Mouse (Mus musculus) A20 (cell line): Measurements from ENCODE around the gene Ctcfl.
A peak's percentile ranks its signal among the peaks of the same experiment; 100 is the strongest.

Experiments
- DNase-seq: peaks from one replicate; pipeline ENCODE4 v3.0.0-alpha.2; 2011; ENCODE audit warnings: low read depth, low spot score

Ctcfl gene

GRCm38 (mm10) chr2:173119023-173119944 is at the start of gene Ctcfl:
Gene Ctcfl (minus strand): TSS chr2:173119525.
- DNase-seq: no peak

- DNase-seq: no peak
These were observed 49.1 kb upstream of the Ctcfl start for GRCm38 (mm10) chr2:173168411-173168851.

DNA sequence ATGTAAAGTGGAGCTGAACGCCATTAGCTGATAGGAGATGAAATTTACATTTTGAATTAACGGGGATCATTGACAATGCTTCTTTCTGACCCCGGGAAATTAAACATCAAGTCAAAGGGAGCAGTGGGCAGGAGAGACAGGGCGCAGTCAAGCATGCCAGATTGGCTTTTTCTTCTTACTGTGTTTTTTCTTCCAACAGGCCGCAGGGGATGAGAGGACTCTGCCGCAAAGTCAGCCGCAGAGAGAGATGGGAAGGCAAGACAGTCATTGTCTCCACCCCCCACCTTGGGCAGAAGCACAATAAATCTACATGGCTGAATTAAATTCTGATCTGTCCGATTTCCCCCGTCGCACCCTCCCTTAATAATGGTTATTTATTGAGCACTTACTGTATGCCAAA is 46.0 kb upstream of the Ctcfl start:
- no peak for DNase-seq

DNA sequence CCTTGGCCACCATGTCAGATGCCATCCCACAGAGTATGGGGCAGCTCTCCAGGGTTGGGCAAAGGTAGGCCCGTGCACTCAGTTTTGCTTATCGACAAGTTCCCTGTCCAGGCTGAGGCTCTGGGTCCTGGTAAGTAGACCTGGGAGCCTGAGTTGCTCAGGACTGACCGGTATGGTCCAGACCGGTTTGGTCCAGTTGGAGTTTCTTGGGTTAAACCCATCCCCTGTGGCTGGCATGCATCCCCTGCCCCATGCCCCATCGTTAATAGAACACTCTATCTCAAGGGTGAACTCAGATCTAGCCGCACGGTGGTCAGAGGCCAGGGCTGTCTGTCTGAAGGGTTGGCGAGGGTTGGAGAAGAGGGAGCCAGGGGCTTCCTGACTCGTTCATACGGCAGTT is 45.6 kb upstream of the Ctcfl start:
- DNase-seq: no peak

- DNase-seq: peak; percentile 41
These were observed 45.0 kb upstream of the Ctcfl start for GRCm38 (mm10) chr2:173164358-173164757.

DNA sequence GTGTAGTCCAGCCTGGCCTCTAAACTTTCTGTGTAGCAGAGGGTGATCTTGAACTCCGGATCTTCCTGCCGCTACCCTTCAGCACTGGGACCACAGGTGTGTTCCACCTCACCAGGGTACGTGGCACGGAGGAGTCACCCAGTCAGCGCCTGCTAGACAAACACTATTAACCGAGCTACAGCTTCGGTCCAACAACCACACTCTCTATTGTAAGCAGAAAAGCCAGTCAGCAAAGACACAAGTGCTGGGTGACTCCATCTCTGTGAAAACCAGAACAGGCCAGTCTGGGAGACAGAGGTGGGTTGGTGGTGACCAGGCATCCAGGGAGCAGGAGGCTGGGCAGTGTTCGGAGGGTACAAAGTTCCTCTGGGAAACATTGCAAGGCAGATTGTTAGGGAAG is 44.1 kb upstream of the Ctcfl start:
- DNase-seq: no peak

DNA sequence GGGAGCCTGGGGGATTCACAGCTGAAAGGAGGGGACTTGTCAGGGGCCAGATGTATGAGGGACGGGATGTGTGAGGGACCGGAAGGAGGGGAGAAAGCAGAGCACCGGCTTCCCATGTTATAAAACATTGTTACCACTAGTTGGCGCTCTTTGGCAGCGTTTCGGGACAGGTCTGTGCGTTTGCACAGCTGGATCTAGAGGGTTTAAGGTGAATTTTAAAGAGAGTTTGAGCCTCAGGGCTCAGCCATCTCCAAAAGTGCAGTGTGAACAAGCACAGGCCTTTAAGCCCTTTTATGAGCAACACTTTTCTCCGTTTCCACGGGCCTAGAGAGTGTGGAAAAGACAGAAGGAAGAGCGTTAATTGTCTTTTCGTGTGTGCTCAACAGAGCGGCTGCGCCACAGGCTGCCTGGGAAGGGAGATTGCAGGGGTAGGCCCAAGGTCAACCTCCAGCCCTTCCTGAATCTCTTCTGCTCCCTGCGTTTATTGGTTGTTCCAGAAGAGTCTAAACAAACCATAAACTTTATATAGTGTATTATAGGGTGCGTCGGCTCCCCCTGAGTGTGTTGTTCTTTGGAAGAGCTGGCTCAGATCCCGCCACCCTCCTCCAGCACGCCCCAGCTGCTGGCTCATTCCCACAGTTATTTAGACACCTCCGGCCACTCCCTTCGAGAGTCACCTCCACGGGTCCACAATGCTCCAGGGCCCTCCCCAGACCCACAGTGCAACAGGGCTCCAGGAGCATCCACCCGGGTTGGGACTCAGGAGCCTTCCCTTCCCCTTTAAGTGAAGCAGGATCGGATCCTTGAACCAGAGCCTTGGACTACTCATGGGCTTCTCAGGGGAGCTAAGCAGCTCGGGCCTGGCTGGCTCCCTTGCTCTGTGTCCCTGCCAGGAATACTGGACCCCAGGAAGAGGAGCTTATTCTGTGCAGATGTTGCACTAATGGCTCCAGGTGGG is 40.3 kb upstream of the Ctcfl start:
- peak; percentile 93 for DNase-seq

DNA sequence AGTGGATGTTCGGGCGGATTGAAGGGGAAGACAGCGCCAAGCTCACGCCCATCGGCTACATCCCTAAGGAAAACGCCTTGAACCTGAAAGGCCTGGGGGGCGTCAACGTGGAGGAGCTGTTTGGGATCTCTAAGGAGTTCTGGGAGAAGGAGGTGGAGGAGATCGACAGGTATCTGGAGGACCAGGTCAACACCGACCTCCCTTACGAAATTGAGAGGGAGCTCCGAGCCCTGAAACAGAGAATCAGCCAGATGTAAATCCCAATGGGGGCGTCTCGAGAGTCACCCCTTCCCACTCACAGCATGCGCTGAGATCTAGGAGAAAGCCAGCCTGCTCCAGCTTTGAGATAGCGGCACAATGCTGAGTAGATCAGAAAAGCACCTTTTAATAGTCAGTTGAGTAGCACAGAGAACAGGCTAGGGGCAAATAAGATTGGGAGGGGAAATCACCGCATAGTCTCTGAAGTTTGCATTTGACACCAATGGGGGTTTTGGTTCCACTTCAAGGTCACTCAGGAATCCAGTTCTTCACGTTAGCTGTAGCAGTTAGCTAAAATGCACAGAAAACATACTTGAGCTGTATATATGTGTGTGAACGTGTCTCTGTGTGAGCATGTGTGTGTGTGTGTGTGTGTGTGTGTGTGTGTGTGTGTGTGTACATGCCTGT is 39.2 kb upstream of the Ctcfl start:
- peak; percentile 80 for DNase-seq

- peak; percentile 59 for DNase-seq
These were observed 38.5 kb upstream of the Ctcfl start for GRCm38 (mm10) chr2:173157871-173158270.

DNA sequence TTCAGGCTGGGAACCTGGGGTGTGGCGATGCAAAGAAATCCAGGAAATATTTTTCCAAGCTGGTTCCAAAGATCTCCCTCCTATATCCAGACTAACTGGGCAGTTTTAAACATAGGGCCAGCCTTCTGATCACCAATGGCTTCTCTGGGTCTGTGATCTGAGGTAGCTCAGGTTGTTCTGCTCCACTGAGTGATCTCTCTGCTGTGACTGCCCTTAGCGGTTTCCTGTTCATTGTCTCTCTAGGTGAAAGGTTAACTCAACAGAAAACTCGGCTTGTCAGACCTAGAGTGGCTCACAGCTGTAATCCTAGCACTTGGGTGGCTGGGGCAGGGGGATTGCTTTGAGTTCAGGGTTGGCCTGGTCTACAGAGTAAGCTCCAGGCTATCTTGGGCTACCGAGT is 38.1 kb upstream of the Ctcfl start:
- DNase-seq: peak; percentile 75

- no peak for DNase-seq
These were observed 37.6 kb upstream of the Ctcfl start for GRCm38 (mm10) chr2:173156923-173157322.

- DNase-seq: no peak
These were observed 36.6 kb upstream of the Ctcfl start for GRCm38 (mm10) chr2:173155907-173156306.

GRCm38 (mm10) chr2:173154962-173155361 is 35.6 kb upstream of the Ctcfl start:
- DNase-seq: no peak

DNA sequence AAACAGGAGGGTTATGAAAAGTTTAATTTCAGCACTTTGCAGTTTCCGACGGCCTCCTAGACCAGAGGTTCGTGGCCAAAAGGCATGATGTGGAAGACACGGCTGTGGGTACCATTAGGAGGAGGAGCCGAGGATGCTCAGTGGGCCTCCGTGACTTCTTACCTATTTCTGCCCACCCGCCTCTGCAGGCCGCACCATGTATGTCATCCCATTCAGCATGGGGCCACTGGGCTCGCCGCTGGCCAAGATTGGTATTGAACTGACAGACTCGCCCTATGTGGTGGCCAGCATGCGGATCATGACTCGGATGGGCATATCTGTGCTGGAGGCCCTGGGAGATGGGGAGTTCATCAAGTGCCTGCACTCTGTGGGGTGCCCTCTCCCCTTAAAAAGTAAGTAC is 35.2 kb upstream of the Ctcfl start:
- DNase-seq: no peak

DNA sequence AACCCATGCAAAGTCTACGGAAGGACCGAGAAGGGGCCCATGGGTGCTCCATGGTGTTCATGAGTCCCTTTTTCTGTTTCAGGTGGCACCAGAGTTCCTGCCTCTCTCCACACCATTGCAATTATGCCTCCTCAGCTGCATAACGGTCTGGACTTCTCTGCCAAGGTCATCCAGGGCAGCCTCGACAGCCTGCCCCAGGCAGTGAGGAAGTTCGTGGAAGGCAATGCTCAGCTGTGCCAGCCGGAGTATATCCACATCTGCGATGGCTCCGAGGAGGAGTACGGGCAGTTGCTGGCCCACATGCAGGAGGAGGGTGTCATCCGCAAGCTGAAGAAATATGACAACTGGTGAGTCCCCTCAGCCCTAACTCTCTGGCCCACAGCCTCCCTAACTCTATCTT is 33.9 kb upstream of the Ctcfl start:
- DNase-seq: no peak

DNA sequence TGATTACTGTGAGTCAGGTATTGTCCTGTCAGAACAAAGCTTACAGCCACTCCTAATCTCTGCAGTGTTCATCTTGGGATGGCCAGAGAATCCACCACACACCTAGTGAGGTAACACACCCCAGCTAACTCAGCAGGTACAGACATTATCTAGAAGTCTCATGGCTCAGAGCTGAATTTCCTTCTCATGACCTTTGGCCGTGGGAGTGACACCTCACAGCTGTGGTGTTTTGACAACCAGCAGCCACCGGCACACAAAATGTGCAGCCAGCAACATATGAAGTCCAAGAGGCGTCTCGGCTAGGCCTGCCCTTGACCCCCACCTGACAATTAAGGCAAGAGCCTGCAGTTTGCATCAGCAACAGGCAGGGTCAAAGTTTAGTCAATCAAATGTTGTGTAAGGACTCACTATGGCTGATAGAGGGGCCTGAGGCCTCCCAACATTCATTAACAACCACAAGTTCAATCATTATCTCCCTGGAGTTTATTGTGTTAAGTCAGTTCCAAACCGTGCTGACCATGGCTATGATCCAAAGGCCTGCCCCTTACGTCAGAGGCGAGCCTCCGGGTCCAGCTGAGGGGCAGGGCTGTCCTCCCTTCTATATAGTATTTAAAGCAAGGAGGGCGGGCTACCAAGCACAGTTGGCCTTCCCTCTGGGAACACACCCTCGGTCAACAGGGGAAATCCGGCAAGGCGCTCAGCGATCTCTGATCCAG is 33.3 kb upstream of the Ctcfl start, which contains the start of gene Pck1:
Gene Pck1, plus strand, starts transcription at position 613 of the 716 bp plus-strand sequence.
- no peak for DNase-seq

DNA sequence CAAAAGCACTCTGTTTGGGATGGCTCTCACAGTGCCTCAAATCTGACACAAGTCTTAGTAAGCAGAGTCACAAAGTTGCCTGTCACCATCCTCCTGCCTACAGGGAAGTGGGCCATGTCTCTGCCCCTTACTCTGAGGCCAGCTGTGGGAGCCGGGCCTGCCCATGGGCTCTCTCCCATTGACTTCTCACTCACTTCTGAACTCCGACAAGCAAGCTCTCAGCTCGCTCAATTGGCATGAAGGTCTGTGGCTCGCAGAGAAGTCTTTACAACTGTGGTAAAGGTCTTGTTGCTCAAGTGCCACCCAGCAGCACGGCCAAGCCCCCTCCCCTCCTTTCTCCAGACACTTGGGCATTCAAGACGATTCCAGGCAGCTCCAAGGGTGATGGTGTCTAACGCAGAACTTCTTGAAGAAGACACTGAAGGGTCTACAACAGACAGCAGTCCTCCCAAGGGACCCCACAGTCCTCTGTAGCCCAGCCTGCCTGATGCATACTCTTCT is 32.5 kb upstream of the Ctcfl start:
- DNase-seq: no peak

DNA sequence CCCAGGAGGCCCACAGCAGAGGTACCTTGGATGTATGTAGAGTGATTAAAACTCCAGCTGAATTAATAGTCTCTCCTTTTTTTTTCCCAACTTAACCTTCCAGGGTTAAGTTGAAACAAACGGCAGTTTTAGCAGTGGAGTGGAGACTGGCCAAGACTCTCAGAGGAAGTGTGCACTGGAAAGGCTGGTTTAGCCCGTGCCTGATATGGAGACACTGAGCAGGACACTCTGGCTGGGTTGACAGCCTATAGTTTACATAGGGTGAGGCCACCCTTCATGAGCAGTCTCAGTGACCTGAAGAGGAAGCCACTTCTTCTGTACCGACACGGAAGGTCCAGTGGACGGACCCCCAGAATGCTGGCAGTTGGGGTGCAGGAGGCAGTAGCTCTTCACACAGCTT is 32.0 kb upstream of the Ctcfl start:
- DNase-seq: no peak

DNA sequence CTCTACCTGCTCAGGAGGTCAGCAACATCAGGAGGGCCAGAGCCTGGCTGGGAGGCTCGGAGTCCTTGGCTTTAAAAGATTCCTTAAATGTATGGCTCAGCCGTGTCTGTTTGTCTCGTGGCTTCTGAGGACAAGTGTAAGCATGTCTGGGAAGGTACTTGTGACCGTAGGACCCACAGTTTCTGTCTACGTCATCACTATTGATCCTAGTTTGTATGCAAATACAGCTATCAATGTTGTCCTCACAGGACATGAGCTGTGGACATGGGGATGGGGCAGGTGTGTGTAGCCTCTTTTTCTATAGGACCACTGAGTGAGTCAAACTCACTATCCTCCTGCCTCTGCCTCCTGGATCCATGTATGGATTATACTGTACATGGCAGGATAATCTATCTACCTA is 28.7 kb upstream of the Ctcfl start:
- no peak for DNase-seq

- no peak for DNase-seq
These were observed 27.4 kb upstream of the Ctcfl start for GRCm38 (mm10) chr2:173146728-173147127.

DNA sequence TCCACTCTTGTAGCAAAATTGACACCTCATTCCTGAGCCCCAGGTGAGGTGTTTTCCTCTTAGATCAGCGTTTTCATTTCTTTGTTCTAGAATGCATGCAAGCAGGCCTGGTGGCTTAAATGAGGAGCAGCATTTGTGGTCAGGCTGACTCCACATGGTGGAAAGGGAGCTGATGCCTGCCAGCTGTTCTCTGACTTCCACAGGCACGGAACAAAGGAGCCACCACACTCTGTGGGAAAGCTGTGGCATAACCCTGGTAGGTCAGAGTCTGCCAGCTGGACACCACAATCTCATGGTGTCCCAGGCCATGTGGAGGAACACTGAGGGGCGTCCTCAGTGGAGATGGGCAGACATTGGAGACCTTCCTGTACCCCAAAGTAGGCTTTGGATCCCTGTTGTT is 26.5 kb upstream of the Ctcfl start:
- no peak for DNase-seq
